Mouse (Mus musculus) testis, adult 2 months (tissue): ENCODE results near the gene Afmid. TPM values are rescaled to one million over a fixed set of nuclear protein-coding genes. Genes with fewer than 3 reads are reported as not detected.

Experiments used
- H3K27ac ChIP-seq: fragments of 200-500 bp; 2 replicates; pipeline ENCODE4 v1.5.1; 2012; ENCODE audit warnings: low read depth, low read length; ENCODE audit not compliant: control insufficient read depth, insufficient read depth
- H3K27me3 ChIP-seq: fragments of 200-500 bp; 2 replicates; pipeline ENCODE4 v1.6.1; 2012; ENCODE audit warnings: mild to moderate bottlenecking, low read length, moderate library complexity; ENCODE audit not compliant: control insufficient read depth, insufficient read depth
- H3K36me3 ChIP-seq: fragments of 200-500 bp; 2 replicates; pipeline ENCODE4 v1.6.1; 2012; ENCODE audit warnings: mild to moderate bottlenecking, low read length; ENCODE audit not compliant: control insufficient read depth, insufficient read depth
- H3K4me1 ChIP-seq: fragments of 200-500 bp; 2 replicates; pipeline ENCODE4 v1.6.1; 2012; ENCODE audit warnings: low read length; ENCODE audit not compliant: control insufficient read depth, insufficient read depth
- H3K4me3 ChIP-seq: fragments of 200-500 bp; 2 replicates; pipeline ENCODE4 v1.5.1; 2012; ENCODE audit warnings: low read depth, mild to moderate bottlenecking, low read length, moderate library complexity, mixed read lengths; ENCODE audit not compliant: control insufficient read depth
- CTCF ChIP-seq: fragments of 200-500 bp; IDR thresholded peaks from 2 replicates; pipeline ENCODE4 v1.5.1; 2012; ENCODE audit warnings: low read depth, mild to moderate bottlenecking, inconsistent platforms, low read length, moderate library complexity; ENCODE audit not compliant: control insufficient read depth, insufficient read depth, insufficient replicate concordance
- POLR2A ChIP-seq: fragments of 200-500 bp; IDR thresholded peaks from 2 replicates; pipeline ENCODE4 v1.6.1; 2012; ENCODE audit warnings: low read depth, mild to moderate bottlenecking, inconsistent platforms, low read length, moderate library complexity; ENCODE audit not compliant: control insufficient read depth
- polyA plus RNA-seq: library from polyadenylated mRNA; depleted of rRNA; stranded (reverse); fragments of >200 nt; gene quantifications from 2 replicates; pipeline ENCODE4 v1.2.3, GENCODE M21; 2012

Gene Afmid
- polyA plus RNA-seq, 1 experiment = 5.7 TPM

- H3K4me1 ChIP-seq = peaks cover 7% of the 10 kb centered on the region
- H3K27me3 ChIP-seq = no peaks in the 10 kb centered on the region
- H3K27ac ChIP-seq = no peak overlapping the region
- TF ChIP-seq CTCF = peak; percentile 92; the same call in 1 of the 2 replicates
- TF ChIP-seq POLR2A = no peak
- H3K4me3 ChIP-seq = peak overlapping the region; percentile 55
- H3K36me3 ChIP-seq = no peaks in the 10 kb centered on the region
Measured at GRCm38 (mm10) chr11:117790286-117790685, 35.4 kb upstream of the Afmid start.

- Histone ChIP-seq H3K4me3 (no peak overlapping the region), H3K4me1 (peaks cover 7% of the 10 kb centered on the region), H3K27ac (no peak overlapping the region), H3K27me3 (no peaks in the 10 kb centered on the region), H3K36me3 (no peaks in the 10 kb centered on the region)
- TF ChIP-seq CTCF (no peak), POLR2A (no peak)
Measured at GRCm38 (mm10) chr11:117790703-117791440, 34.9 kb upstream of the Afmid start.

- no peak overlapping the region for H3K27ac ChIP-seq
Measured at GRCm38 (mm10) chr11:117791441-117791761, 34.3 kb upstream of the Afmid start.

GRCm38 (mm10) chr11:117792281-117792888 lies 33.3 kb upstream of the Afmid start:
- H3K4me1 ChIP-seq = peaks cover 7% of the 10 kb centered on the region
- no peaks in the 10 kb centered on the region for H3K27me3 ChIP-seq
- no peak for TF ChIP-seq CTCF
- TF ChIP-seq POLR2A = no peak
- H3K4me3 ChIP-seq = no peak overlapping the region; the same call in 1 of the 2 replicates
- no peak overlapping the region for H3K27ac ChIP-seq
- H3K36me3 ChIP-seq = no peaks in the 10 kb centered on the region

More at GRCm38 (mm10) chr11:117791441-117791761, 34.3 kb upstream of the Afmid start:
- H3K4me1 ChIP-seq = peaks cover 7% of the 10 kb centered on the region
- TF ChIP-seq CTCF = no peak
- H3K36me3 ChIP-seq = no peaks in the 10 kb centered on the region
- H3K27me3 ChIP-seq = no peaks in the 10 kb centered on the region
- H3K4me3 ChIP-seq = no peak overlapping the region

GRCm38 (mm10) chr11:117794035-117794551 lies 31.6 kb upstream of the Afmid start:
- TF ChIP-seq CTCF (no peak), POLR2A (no peak)
- Histone ChIP-seq H3K4me1 (peaks cover 7% of the 10 kb centered on the region), H3K4me3 (no peak overlapping the region), H3K27ac (no peak overlapping the region), H3K27me3 (no peaks in the 10 kb centered on the region), H3K36me3 (no peaks in the 10 kb centered on the region)

- TF ChIP-seq CTCF (no peak), POLR2A (no peak)
- Histone ChIP-seq H3K4me3 (no peak overlapping the region), H3K27ac (no peak overlapping the region), H3K36me3 (no peaks in the 10 kb centered on the region), H3K4me1 (peaks cover 2% of the 10 kb centered on the region; the same call in 1 of the 2 replicates), H3K27me3 (no peaks in the 10 kb centered on the region)
Measured at GRCm38 (mm10) chr11:117796954-117797353, 28.8 kb upstream of the Afmid start.

GRCm38 (mm10) chr11:117797511-117798159 lies 28.1 kb upstream of the Afmid start, which contains the start of gene 6030468B19Rik:
6030468B19Rik (plus strand) TSS chr11:117797660.
- TF ChIP-seq POLR2A (no peak), CTCF (no peak)
- Histone ChIP-seq H3K27ac (no peak within 1 kb of the TSS), H3K4me3 (no peak within 1 kb of the TSS), H3K4me1 (no peaks in the 10 kb centered on the region), H3K36me3 (no peaks in the 10 kb centered on the region), H3K27me3 (no peaks in the 10 kb centered on the region)
